Mouse (Mus musculus) kidney, embryonic 14.5 days (tissue): ENCODE measurements around the gene Frrs1. TPM values are rescaled to one million over a fixed set of nuclear protein-coding genes. Genes with fewer than 3 reads are reported as not detected.

Experiments
- ATAC-seq: fragments of 200-750 bp; cut with Nextera tagmentation; 2 replicates; pipeline ENCODE4 v1.8.0; 2017; ENCODE audit warnings: moderate number of reproducible peaks, mild to moderate bottlenecking, moderate TSS enrichment, moderate library complexity; ENCODE audit not compliant: low FRiP score, low TSS enrichment
- H3K27ac ChIP-seq: fragments of 300-500 bp; sonication (generic); 2 replicates; pipeline ENCODE4 v1.5.1; 2014; ENCODE audit warnings: low read depth, mild to moderate bottlenecking, low read length, moderate library complexity, mixed read lengths
- H3K27me3 ChIP-seq: fragments of 300-500 bp; sonication (generic); 2 replicates; pipeline ENCODE4 v1.6.1; 2014; ENCODE audit warnings: mild to moderate bottlenecking, low read length; ENCODE audit not compliant: control insufficient read depth, insufficient read depth
- H3K36me3 ChIP-seq: fragments of 300-500 bp; sonication (generic); 2 replicates; pipeline ENCODE4 v1.6.1; 2014; ENCODE audit warnings: low read length, mixed read lengths; ENCODE audit not compliant: control insufficient read depth, insufficient read depth
- H3K4me1 ChIP-seq: fragments of 300-500 bp; sonication (generic); 2 replicates; pipeline ENCODE4 v1.6.1; 2014; ENCODE audit warnings: low read length, mixed read lengths; ENCODE audit not compliant: control insufficient read depth, insufficient read depth
- H3K4me2 ChIP-seq: fragments of 300-500 bp; sonication (generic); replicated peaks from 2 replicates; pipeline ENCODE4 v1.6.1; 2014; ENCODE audit warnings: low read depth, mild to moderate bottlenecking, low read length
- H3K4me3 ChIP-seq: fragments of 300-500 bp; sonication (generic); 2 replicates; pipeline ENCODE4 v1.5.1; 2014; ENCODE audit warnings: mild to moderate bottlenecking, low read length
- H3K9ac ChIP-seq: fragments of 300-500 bp; sonication (generic); 2 replicates; pipeline ENCODE4 v1.6.1; 2014; ENCODE audit warnings: low read depth, mild to moderate bottlenecking, low read length, moderate library complexity
- H3K9me3 ChIP-seq: fragments of 300-500 bp; sonication (generic); 2 replicates; pipeline ENCODE4 v1.6.1; 2016; ENCODE audit warnings: low read length; ENCODE audit not compliant: control insufficient read depth
- WGBS: fragments of 180-500 bp; shearing (Covaris S2); extraction: QIAGEN DNeasy Blood & Tissue Kit; methylation state at CpG from one replicate; pipeline ENCODE4 v1.1.7; 2014; 5-methylcytosine and 5-hydroxymethylcytosine counted together
- polyA plus RNA-seq: library from polyadenylated mRNA; unstranded; fragments of >200 nt; fragmentation: Nextera tagmentation; extraction: Ambion mirVana; gene quantifications from 2 replicates; pipeline ENCODE4 v1.2.1, GENCODE M21; 2014

Gene Frrs1
- polyA plus RNA-seq, 1 experiment from 2014 or later = 21.2 TPM

DNA sequence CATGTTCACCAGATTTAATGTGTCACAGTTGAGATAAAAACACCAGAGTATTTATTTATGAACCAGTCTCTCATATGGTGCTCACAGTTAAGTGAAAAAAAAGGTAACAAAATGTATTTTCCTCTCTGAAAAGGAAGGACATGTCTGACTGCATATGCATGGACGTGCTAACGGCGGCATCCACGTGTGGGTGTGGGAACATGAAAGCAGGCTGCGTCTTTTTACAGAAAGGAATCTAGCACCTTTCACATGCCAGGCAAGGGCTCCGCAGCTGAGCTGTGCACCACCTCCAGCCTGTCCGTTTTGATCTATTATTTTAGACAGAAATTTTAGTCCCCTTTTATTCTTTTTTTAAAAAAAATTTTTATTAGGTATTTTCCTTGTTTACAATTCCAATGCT, 30.1 kb downstream of the Frrs1 start:
- Histone ChIP-seq H3K27ac (no peak overlapping the region), H3K27me3 (no peaks in the 10 kb centered on the region), H3K36me3 (no peaks in the 10 kb centered on the region; the same call in 1 of the 2 replicates), H3K4me1 (no peaks in the 10 kb centered on the region), H3K9ac (no peak overlapping the region), H3K4me2 (no peak overlapping the region), H3K9me3 (no peaks in the 10 kb centered on the region), H3K4me3 (no peak overlapping the region)
- ATAC-seq = no peak
- WGBS = 90% methylated on average over 7 of the region's 7 CpGs

DNA sequence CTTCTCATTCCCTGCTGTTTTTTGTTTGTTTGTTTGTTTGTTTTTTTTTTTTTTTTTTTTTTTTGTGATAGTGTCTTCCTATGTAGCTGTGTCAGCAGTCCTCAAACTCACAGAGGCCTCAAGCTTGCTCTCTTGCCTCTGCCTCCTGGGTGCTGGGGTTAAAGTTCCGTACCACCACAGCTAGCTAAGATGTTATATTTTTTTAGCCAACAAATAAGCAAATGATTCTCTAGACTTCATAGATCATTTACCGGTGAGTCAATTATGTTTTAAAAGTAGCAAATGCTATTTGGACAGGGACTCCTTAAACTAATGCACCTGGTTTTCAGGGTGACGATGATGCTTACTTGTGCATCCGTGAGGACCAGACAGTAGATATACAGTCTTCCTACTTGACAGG, 31.3 kb downstream of the Frrs1 start:
- Histone ChIP-seq H3K9me3 (no peaks in the 10 kb centered on the region), H3K4me3 (no peak overlapping the region), H3K36me3 (no peaks in the 10 kb centered on the region), H3K27me3 (no peaks in the 10 kb centered on the region), H3K4me2 (no peak overlapping the region), H3K9ac (no peak overlapping the region), H3K27ac (no peak overlapping the region), H3K4me1 (no peaks in the 10 kb centered on the region)
- no peak for ATAC-seq
- WGBS = 95% methylated on average over 4 of the region's 4 CpGs

DNA sequence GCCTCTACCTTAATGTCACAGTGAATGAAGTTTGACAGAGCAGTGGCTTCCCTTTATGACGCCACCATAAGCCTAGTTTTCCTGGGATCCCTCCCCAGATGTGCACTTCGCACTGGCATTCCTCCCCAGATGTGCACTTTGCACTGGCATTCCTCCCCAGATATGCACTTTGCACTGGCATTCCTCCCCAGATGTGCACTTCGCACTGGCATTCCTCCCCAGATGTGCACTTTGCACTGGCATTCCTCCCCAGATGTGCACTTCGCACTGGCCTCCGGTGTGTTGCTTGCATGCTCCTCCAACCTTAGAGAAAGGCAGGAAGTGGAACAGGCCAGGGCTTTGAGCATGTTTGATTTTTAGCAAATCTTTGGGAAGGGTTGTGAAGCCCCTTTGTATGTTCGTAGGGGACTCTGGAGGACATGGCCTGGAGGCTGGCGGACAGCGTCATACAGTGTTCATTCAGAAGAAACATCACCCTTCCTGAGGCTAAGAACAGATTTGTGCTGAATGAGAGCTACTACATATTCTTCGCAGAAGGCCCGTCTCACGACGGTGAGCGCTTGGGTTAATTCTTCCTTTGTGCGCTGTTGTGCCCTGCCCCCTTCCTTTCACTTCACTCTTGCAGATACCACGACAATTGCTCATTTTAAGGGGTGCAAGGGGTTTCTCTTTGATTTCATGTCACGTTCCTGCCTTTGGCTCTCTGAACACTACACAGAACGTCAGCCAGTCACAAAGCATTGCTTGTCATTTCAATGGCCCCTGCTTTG, 32.4 kb downstream of the Frrs1 start:
- Histone ChIP-seq H3K4me3 (no peak overlapping the region), H3K36me3 (no peaks in the 10 kb centered on the region), H3K9ac (no peak overlapping the region), H3K27ac (no peak overlapping the region), H3K4me1 (no peaks in the 10 kb centered on the region), H3K27me3 (no peaks in the 10 kb centered on the region), H3K9me3 (no peaks in the 10 kb centered on the region), H3K4me2 (no peak overlapping the region)
- ATAC-seq = no peak
- WGBS = 89% methylated on average over 17 of the region's 17 CpGs

DNA sequence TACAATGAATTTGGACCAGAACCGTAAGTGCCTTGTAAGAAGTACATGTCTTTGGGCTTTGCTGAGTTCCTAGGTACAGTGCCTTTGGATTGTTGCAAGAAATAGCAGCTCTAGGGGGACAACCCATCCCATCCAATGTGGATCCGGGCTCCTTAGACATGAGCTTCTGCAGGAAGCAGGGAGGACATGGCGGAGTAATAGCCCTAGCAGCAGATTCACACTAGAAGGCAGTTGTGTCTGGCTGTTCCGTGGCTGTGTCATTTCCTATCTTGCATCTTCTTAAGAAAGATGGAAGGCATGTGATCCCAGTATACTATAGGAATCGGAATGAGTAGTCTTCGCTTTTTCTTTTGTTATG, 32.9 kb downstream of the Frrs1 start:
- H3K36me3 ChIP-seq = no peaks in the 10 kb centered on the region
- no peak overlapping the region for H3K27ac ChIP-seq
- H3K4me2 ChIP-seq = no peak overlapping the region
- no peaks in the 10 kb centered on the region for H3K4me1 ChIP-seq
- no peaks in the 10 kb centered on the region for H3K27me3 ChIP-seq
- H3K9ac ChIP-seq = no peak overlapping the region
- WGBS = 93% methylated on average over 6 of the region's 6 CpGs
- no peak for ATAC-seq
- no peaks in the 10 kb centered on the region for H3K9me3 ChIP-seq
- H3K4me3 ChIP-seq = no peak overlapping the region

DNA sequence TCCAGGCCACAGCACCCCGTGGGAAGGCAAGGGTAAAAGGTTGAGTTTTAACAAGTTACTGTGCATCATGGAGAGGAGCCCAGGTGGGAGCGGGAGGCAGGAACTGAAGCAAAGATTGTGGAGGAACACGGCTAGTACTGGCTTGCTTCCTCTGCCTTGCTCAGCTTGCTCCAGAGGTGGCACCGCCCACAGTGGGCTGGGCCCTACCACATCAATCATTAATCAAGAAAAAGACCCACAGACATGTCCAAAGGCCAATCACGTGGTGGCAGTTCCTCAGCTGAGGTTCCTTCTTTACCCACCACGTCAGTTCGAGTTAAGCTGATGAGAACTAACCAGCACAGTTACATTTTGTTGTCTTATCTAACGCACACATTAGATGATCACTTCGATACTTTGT, 33.6 kb downstream of the Frrs1 start:
- Histone ChIP-seq H3K4me3 (no peak overlapping the region), H3K36me3 (no peaks in the 10 kb centered on the region), H3K4me2 (no peak overlapping the region), H3K27ac (no peak overlapping the region), H3K27me3 (no peaks in the 10 kb centered on the region), H3K9me3 (no peaks in the 10 kb centered on the region), H3K9ac (no peak overlapping the region), H3K4me1 (no peaks in the 10 kb centered on the region)
- ATAC-seq = no peak
- WGBS = 82% methylated on average over 9 of the region's 9 CpGs

DNA sequence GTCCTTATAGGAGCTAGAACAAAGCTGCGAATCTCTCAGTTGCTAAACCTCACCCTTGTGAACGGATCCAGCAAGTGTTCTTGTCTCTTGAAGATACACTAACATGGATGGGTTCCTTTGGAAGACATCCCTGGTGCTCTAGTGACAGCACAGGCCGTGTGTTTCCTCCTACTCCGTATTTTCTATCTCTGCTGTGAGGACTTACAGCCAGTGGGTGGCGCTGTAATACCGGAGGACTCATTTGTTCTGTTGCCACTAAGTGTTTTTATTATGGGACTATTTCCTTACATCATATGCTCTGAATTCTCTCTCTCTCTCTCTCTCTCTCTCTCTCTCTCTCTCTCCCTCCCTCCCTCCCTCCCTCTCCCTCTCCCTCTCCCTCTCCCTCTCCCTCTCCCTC, 44.9 kb downstream of the Frrs1 start:
- Histone ChIP-seq H3K4me2 (no peak overlapping the region), H3K27ac (no peak overlapping the region), H3K4me3 (no peak overlapping the region), H3K27me3 (no peaks in the 10 kb centered on the region), H3K36me3 (no peaks in the 10 kb centered on the region), H3K4me1 (no peaks in the 10 kb centered on the region), H3K9ac (no peak overlapping the region), H3K9me3 (no peaks in the 10 kb centered on the region)
- WGBS = 32% methylated on average over 6 of the region's 6 CpGs
- ATAC-seq = peak; percentile 55; the same call in 1 of the 2 replicates

DNA sequence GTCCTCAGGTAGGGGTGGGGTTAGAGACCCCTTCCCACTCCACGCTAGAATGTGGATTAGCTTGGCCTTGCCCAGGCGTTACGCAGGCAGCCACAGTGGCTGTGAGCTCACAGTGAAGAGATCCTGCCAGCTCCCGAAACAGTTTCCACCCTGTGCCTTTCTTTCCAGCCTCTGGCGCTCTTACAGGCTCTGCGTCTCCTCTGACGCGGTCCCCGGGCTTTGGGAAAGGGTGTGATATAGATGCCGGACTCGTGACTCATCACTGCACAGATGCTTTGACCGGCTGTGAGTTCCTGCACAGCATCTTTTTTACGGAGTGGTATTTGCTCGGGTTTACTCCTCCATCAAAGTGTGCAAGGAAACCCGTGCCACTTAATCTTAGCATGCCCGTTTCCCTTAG, 46.6 kb downstream of the Frrs1 start:
- ATAC-seq = no peak
- Histone ChIP-seq H3K9me3 (no peaks in the 10 kb centered on the region), H3K4me2 (no peak overlapping the region), H3K4me3 (no peak overlapping the region), H3K27me3 (no peaks in the 10 kb centered on the region), H3K36me3 (no peaks in the 10 kb centered on the region), H3K4me1 (no peaks in the 10 kb centered on the region), H3K27ac (no peak overlapping the region), H3K9ac (no peak overlapping the region)
- WGBS = 87% methylated on average over 16 of the region's 16 CpGs

DNA sequence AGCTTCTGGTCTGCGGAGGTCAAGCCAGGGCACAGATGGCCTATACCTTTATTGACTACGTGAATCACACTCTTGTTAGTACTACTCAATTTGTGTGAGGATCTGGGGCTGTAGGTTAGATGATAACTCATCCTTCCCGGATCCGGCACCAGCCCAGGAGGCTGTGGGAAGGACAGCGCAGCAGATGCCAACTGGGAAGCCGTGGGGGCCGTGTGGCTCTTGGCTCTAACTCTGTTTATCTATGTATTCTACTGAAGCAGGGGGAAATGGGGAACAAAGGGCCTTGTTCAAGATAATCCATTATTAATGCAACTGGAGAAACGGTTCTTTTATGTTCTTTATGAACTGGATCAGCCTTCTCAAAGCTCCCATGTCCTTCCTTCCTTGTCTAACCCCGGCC, 47.3 kb downstream of the Frrs1 start:
- Histone ChIP-seq H3K4me1 (no peaks in the 10 kb centered on the region), H3K9me3 (no peaks in the 10 kb centered on the region), H3K4me3 (no peak overlapping the region), H3K27me3 (no peaks in the 10 kb centered on the region), H3K4me2 (no peak overlapping the region), H3K36me3 (no peaks in the 10 kb centered on the region), H3K9ac (no peak overlapping the region), H3K27ac (no peak overlapping the region)
- ATAC-seq = no peak
- 84% methylated on average over 9 of the region's 9 CpGs for WGBS

DNA sequence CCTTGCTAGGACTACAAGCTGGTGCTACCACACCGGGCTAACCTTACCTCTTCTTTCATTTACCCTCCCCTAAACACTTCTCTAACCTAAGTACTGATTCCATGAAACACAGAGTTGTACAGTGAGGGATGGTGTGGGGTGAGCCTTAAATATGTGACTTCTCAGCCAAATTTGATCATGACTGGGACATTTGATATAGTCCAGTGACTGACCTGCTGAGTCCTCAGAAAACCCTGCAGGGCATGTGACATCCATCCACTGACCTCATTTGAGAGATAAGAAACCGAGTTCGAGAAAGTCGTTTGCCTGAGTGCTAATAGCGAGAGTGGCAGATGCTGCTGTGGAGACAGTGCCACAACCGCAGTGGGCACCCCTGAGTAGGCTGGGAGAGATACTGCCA, 55.1 kb downstream of the Frrs1 start:
- no peak overlapping the region for H3K4me2 ChIP-seq
- 85% methylated on average over 6 of the region's 6 CpGs for WGBS
- ATAC-seq = no peak

More for the DNA sequence above, 55.1 kb downstream of the Frrs1 start:
- no peaks in the 10 kb centered on the region for H3K36me3 ChIP-seq
- H3K9ac ChIP-seq = no peak overlapping the region
- no peak overlapping the region for H3K27ac ChIP-seq
- H3K9me3 ChIP-seq = no peaks in the 10 kb centered on the region
- H3K27me3 ChIP-seq = no peaks in the 10 kb centered on the region
- no peak overlapping the region for H3K4me3 ChIP-seq
- no peaks in the 10 kb centered on the region for H3K4me1 ChIP-seq
